21 mouse cellular contexts compared by ENCODE assay signal in the genomic region with DNA sequence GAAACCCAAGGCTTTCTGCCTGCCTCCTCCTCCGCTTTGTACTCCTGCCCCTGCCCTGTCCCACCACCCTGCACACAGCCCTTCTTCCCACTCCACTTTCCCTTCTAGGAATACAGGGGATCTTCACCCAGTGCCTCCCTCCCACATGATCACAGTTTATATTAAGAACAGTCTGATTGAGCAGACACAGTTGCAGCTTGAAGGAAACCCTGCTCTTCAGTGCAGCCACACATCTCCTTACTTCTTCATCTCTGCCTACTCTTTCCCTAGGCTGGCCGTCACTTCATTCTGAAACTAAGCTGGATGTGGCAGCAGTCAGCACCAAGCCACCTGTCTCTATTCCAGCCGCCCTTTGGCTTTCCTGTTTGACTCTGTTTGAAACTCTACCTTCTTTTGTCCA.
"Had no signal": no experiment of that assay in that cellular context is flagged by ENCODE, and none has a peak within 500 bp of the region (broad histone marks: within the 10 kb centered on the region; RNA-seq: fewer than 3 reads in every experiment).

No protein-coding gene starts in this region.

- H3K4me2 ChIP-seq: limb, embryonic 13.5 days; liver, embryonic 12.5 days; liver, embryonic 15.5 days; lung, embryonic 15.5 days; midbrain, embryonic 12.5 days; midbrain, embryonic 15.5 days; neural tube, embryonic 12.5 days; neural tube, embryonic 15.5 days had no signal

- H3K27me3 ChIP-seq: limb, embryonic 13.5 days; liver, embryonic 12.5 days; liver, embryonic 15.5 days; lung, embryonic 15.5 days; midbrain, embryonic 12.5 days; midbrain, embryonic 15.5 days; neural tube, embryonic 12.5 days; neural tube, embryonic 15.5 days had no signal

- DNase-seq: kidney, adult 18-20 months; kidney, postnatal 14 days; kidney, postnatal 4 days; liver; lung, adult 18-20 months; lung, postnatal 10 days; lung, postnatal 36 days; retina, postnatal 1 day; right cerebral cortex, postnatal 14 days; right cerebral cortex, postnatal 4 days; thymus, postnatal 25 days had no signal

- H3K36me3 ChIP-seq: liver, embryonic 15.5 days; lung, embryonic 15.5 days; midbrain, embryonic 12.5 days; midbrain, embryonic 15.5 days had no signal

- H3K9me3 ChIP-seq: limb, embryonic 10.5 days; limb, embryonic 13.5 days; liver, embryonic 12.5 days; liver, embryonic 15.5 days; lung, embryonic 15.5 days; midbrain, embryonic 12.5 days; midbrain, embryonic 15.5 days; neural tube, embryonic 12.5 days; neural tube, embryonic 15.5 days had no signal

- H3K27ac ChIP-seq: limb, embryonic 10.5 days; limb, embryonic 13.5 days; liver, embryonic 12.5 days; liver, embryonic 15.5 days; lung, embryonic 15.5 days; midbrain, embryonic 12.5 days; midbrain, embryonic 15.5 days; neural tube, embryonic 12.5 days; neural tube, embryonic 15.5 days; stomach, postnatal 0 days had no signal

- H3K4me1 ChIP-seq: limb, embryonic 10.5 days; limb, embryonic 13.5 days; lung, embryonic 15.5 days; midbrain, embryonic 15.5 days; neural tube, embryonic 12.5 days; neural tube, embryonic 15.5 days had no signal

- ATAC-seq: liver, embryonic 12.5 days; midbrain, embryonic 15.5 days had no signal

- H3K4me3 ChIP-seq: limb, embryonic 10.5 days; limb, embryonic 13.5 days; liver, embryonic 12.5 days; liver, embryonic 15.5 days; lung, embryonic 15.5 days; midbrain, embryonic 12.5 days; midbrain, embryonic 15.5 days; neural tube, embryonic 12.5 days; neural tube, embryonic 15.5 days had no signal

- H3K9ac ChIP-seq: limb, embryonic 13.5 days; liver, embryonic 12.5 days; liver, embryonic 15.5 days; lung, embryonic 15.5 days; midbrain, embryonic 12.5 days; midbrain, embryonic 15.5 days; neural tube, embryonic 12.5 days; neural tube, embryonic 15.5 days had no signal
